Mouse (Mus musculus): Measurements from ENCODE around the gene Cap2.

The Cap2 gene

DNA sequence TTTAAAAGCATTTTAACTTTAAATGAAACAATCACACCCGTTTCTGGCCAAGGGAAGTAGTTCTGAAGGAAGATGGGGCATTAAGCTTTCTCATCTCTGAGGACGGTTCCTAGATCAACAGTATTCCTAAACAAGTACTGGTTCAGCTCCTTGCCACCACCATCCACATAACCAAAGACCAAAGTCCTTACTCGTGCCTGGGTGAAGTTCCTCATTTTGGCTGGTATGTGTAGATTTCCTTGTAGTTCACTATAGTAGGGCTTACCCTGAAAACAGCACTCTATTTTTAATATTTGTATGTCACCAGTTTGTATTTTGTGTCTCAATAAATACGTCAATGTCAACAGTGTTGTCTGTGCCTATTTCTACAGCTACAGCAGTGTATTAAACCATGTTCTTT is 176.1 kb downstream of the Cap2 start:
- Histone ChIP-seq H3K4me1 (replicated peaks; ENCODE audit: low read depth, low read length) (no peaks in the 10 kb centered on the region), H3K27me3 (ENCODE audit: insufficient read depth, low read length) (no peaks in the 10 kb centered on the region), H3K36me3 (ENCODE audit: insufficient read depth, low read length) (peaks cover 85% of the 10 kb centered on the region), H3K4me3 (replicated peaks; ENCODE audit: low read length) (no peak overlapping the region), H3K9me3 (ENCODE audit: low read length) (no peaks in the 10 kb centered on the region)
- TF ChIP-seq NANOG (IDR thresholded peaks at IDR 0.05; ENCODE audit: borderline replicate concordance, low read length) (no peak), POU5F1 (IDR thresholded peaks at IDR 0.05; ENCODE audit: borderline replicate concordance, low read length) (no peak), CTCF (conservative IDR thresholded peaks at IDR 0.05; ENCODE audit: low read length) (no peak)

GRCm38 (mm10) chr13:46682921-46683320 is 181.3 kb downstream of the Cap2 start:
- TF ChIP-seq NANOG (IDR thresholded peaks at IDR 0.05; ENCODE audit: borderline replicate concordance, low read length) (no peak), POU5F1 (IDR thresholded peaks at IDR 0.05; ENCODE audit: borderline replicate concordance, low read length) (no peak), CTCF (conservative IDR thresholded peaks at IDR 0.05; ENCODE audit: low read length) (no peak)
- peaks cover 95% of the 10 kb centered on the region for H3K36me3 ChIP-seq (ENCODE audit: insufficient read depth, low read length)
- H3K4me3 ChIP-seq (replicated peaks; ENCODE audit: low read length): no peak overlapping the region
- H3K27me3 ChIP-seq (ENCODE audit: insufficient read depth, low read length): no peaks in the 10 kb centered on the region
- no peaks in the 10 kb centered on the region for H3K4me1 ChIP-seq (replicated peaks; ENCODE audit: low read depth, low read length)
- H3K9me3 ChIP-seq (ENCODE audit: low read length): no peaks in the 10 kb centered on the region

DNA sequence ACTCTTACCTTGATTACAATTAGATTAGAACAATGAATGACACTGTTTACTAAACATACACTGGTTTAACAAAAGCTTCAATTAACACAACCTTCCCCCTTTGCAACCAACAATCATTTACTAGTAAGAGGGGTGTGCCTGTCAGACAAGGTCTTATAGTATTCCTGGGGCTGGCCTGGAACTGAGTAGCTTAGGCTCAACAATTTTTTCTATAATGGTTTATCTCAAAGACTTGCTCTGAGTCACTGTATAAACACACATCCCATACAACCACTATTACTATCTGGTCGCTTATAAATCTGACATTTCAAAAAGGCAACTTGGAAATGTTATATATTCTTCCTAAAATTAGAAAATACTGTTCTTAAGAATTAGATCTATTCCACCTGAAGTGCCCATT is 181.7 kb downstream of the Cap2 start:
- TF ChIP-seq NANOG (IDR thresholded peaks at IDR 0.05; ENCODE audit: borderline replicate concordance, low read length): no peak
- TF ChIP-seq CTCF (conservative IDR thresholded peaks at IDR 0.05; ENCODE audit: low read length): no peak
- no peak for TF ChIP-seq POU5F1 (IDR thresholded peaks at IDR 0.05; ENCODE audit: borderline replicate concordance, low read length)
- Histone ChIP-seq H3K4me3 (replicated peaks; ENCODE audit: low read length) (no peak overlapping the region), H3K4me1 (replicated peaks; ENCODE audit: low read depth, low read length) (no peaks in the 10 kb centered on the region), H3K27me3 (ENCODE audit: insufficient read depth, low read length) (no peaks in the 10 kb centered on the region), H3K9me3 (ENCODE audit: low read length) (no peaks in the 10 kb centered on the region), H3K36me3 (ENCODE audit: insufficient read depth, low read length) (peaks cover 95% of the 10 kb centered on the region)

DNA sequence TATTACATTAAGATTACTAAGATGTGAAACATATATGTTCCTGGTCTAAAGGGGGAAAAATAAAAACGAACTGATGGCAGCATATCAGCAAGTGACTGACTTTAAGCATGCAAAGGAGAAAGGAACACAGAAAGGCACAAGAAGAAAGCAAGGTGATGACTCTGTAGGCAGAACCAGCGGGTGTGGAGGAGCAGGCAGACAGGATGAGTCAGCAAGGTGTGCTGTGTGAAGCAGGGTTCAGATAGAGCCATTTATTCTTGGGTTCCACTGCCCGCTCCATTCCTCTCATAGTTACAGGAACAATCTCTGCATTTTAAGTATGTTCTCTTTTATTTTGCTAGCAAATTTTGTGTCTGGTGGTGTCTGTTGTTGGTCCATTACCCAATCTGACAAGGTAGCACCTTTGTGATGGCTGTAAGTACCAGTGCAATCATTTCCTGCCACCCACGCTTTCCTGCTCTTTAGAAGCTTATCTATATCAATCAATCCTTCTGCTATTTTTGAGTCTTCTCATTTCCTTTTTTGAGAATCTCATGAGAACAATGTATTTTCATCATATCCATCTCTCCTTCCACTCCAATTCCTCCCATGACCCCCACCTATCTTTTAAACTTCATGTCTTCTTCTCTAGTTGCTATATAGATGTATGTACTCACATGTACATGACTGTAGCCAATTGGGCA is 189.1 kb downstream of the Cap2 start:
- Histone ChIP-seq H3K4me3 (replicated peaks; ENCODE audit: low read length) (no peak overlapping the region), H3K4me1 (replicated peaks; ENCODE audit: low read depth, low read length) (peaks cover 57% of the 10 kb centered on the region), H3K36me3 (ENCODE audit: insufficient read depth, low read length) (peaks cover 97% of the 10 kb centered on the region), H3K27me3 (ENCODE audit: insufficient read depth, low read length) (no peaks in the 10 kb centered on the region), H3K9me3 (ENCODE audit: low read length) (no peaks in the 10 kb centered on the region)
- TF ChIP-seq POU5F1 (IDR thresholded peaks at IDR 0.05; ENCODE audit: borderline replicate concordance, low read length): no peak
- TF ChIP-seq NANOG (IDR thresholded peaks at IDR 0.05; ENCODE audit: borderline replicate concordance, low read length): no peak
- no peak for TF ChIP-seq CTCF (conservative IDR thresholded peaks at IDR 0.05; ENCODE audit: low read length)

GRCm38 (mm10) chr13:46695296-46695908 is 193.8 kb downstream of the Cap2 start:
- H3K27me3 ChIP-seq (ENCODE audit: insufficient read depth, low read length): no peaks in the 10 kb centered on the region
- TF ChIP-seq POU5F1 (IDR thresholded peaks at IDR 0.05; ENCODE audit: borderline replicate concordance, low read length) (no peak), NANOG (IDR thresholded peaks at IDR 0.05; ENCODE audit: borderline replicate concordance, low read length) (no peak)
- H3K9me3 ChIP-seq (ENCODE audit: low read length): no peaks in the 10 kb centered on the region
- H3K4me1 ChIP-seq (replicated peaks; ENCODE audit: low read depth, low read length): peaks cover 84% of the 10 kb centered on the region
- H3K4me3 ChIP-seq (replicated peaks; ENCODE audit: low read length): 0 out of 2 replicates have a peak overlapping the region, but pooled peaks have one; percentile 11
- H3K36me3 ChIP-seq (ENCODE audit: insufficient read depth, low read length): peaks cover 90% of the 10 kb centered on the region

- H3K4me3 ChIP-seq (replicated peaks; ENCODE audit: low read length): no peak overlapping the region
- peaks cover 79% of the 10 kb centered on the region for H3K4me1 ChIP-seq (replicated peaks; ENCODE audit: low read depth, low read length)
- H3K36me3 ChIP-seq (ENCODE audit: insufficient read depth, low read length): peaks cover 88% of the 10 kb centered on the region
- no peaks in the 10 kb centered on the region for H3K27me3 ChIP-seq (ENCODE audit: insufficient read depth, low read length)
- H3K9me3 ChIP-seq (ENCODE audit: low read length): no peaks in the 10 kb centered on the region
- TF ChIP-seq NANOG (IDR thresholded peaks at IDR 0.05; ENCODE audit: borderline replicate concordance, low read length) (no peak), CTCF (conservative IDR thresholded peaks at IDR 0.05; ENCODE audit: low read length) (no peak), POU5F1 (IDR thresholded peaks at IDR 0.05; ENCODE audit: borderline replicate concordance, low read length) (no peak)
Observed at GRCm38 (mm10) chr13:46695932-46696331, 194.3 kb downstream of the Cap2 start.

- no peak for TF ChIP-seq NANOG (IDR thresholded peaks at IDR 0.05; ENCODE audit: borderline replicate concordance, low read length)
- TF ChIP-seq POU5F1 (IDR thresholded peaks at IDR 0.05; ENCODE audit: borderline replicate concordance, low read length): no peak
- TF ChIP-seq CTCF (conservative IDR thresholded peaks at IDR 0.05; ENCODE audit: low read length): no peak
- Histone ChIP-seq H3K4me1 (replicated peaks; ENCODE audit: low read depth, low read length) (peaks cover 78% of the 10 kb centered on the region), H3K4me3 (replicated peaks; ENCODE audit: low read length) (no peak overlapping the region), H3K27me3 (ENCODE audit: insufficient read depth, low read length) (no peaks in the 10 kb centered on the region), H3K36me3 (ENCODE audit: insufficient read depth, low read length) (peaks cover 88% of the 10 kb centered on the region), H3K9me3 (ENCODE audit: low read length) (no peaks in the 10 kb centered on the region)
Observed at GRCm38 (mm10) chr13:46696788-46697187, 195.1 kb downstream of the Cap2 start.

DNA sequence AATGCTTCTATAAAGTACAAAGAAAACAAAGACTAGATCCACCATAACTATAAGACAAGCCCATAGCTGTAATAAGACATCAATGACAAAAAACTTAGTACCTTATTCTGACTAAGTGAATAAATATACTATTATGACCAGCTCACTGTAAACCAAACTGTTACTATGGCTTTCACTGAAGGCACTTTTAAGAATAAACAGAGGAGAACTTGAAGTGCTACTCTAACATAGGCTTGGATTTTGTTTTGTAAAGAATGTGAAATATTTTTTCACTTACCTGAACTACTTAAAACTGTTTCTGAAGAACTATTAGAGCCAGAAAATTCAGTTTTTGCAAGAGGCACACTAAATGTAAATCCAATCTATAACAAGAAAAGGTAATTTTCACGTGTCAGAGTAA is 197.7 kb downstream of the Cap2 start:
- no peak for TF ChIP-seq CTCF (conservative IDR thresholded peaks at IDR 0.05; ENCODE audit: low read length)
- TF ChIP-seq POU5F1 (IDR thresholded peaks at IDR 0.05; ENCODE audit: borderline replicate concordance, low read length): no peak
- TF ChIP-seq NANOG (IDR thresholded peaks at IDR 0.05; ENCODE audit: borderline replicate concordance, low read length): no peak
- Histone ChIP-seq H3K4me1 (replicated peaks; ENCODE audit: low read depth, low read length) (peaks cover 70% of the 10 kb centered on the region), H3K27me3 (ENCODE audit: insufficient read depth, low read length) (no peaks in the 10 kb centered on the region), H3K36me3 (ENCODE audit: insufficient read depth, low read length) (peaks cover 88% of the 10 kb centered on the region), H3K9me3 (ENCODE audit: low read length) (no peaks in the 10 kb centered on the region), H3K4me3 (replicated peaks; ENCODE audit: low read length) (no peak overlapping the region)

All from E14TG2a.4 (cell line).